In the genomic region with DNA sequence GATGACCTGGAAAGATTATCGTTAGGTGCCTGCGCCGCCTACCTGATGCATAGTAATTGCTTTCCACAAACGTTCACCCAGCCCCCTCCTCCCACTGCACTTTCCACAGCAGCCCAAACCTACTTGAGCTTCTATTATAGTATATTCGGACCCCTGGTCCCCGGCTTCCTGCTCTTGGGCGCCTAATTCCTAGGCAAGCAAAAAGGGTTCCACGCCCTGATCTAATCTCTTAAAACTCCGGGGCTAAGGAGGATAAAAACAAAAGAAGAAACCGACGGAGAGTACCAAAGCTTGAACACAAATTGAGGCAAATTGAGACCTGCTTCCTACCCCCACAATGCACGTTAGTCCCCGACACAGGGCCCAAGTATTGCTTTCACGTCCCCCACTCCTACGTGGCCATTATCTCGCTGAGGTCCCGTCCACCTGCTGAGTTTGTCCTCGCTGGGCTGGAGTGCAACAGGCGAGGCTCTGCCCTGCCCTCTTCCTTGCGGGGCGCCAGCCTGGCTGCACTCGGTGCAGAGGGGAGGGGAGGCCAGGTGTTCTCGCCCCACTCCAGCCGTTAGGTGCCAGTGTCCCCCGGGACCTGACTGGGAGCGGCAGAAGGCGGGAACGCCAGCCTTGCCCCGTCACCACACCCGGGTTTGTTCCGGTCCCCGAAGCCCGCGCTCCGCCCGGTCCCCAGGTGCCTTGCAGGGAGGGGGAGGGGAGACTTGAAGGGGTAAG, we compare ENCODE assay signal across 9 mouse cellular contexts. TPM values are rescaled to one million over a fixed set of nuclear protein-coding genes. Genes with fewer than 3 reads are reported as not detected.
A peak's percentile ranks its signal among the peaks of the same experiment; 100 is the strongest.
DNase-seq lines count a peak whose midpoint lies in the region; ATAC-seq lines count a peak whose summit lies in the region.
"Had no signal": no experiment of that assay in that cellular context is flagged by ENCODE, and none has a peak within 500 bp of the region (broad histone marks: within the 10 kb centered on the region; RNA-seq: fewer than 3 reads in every experiment).

No protein-coding gene starts in this region.

- H3K4me3 ChIP-seq in intestine, embryonic 14.5 days (ENCODE audit: low read depth, low read length), result peak overlapping the region; percentile 43

- ATAC-seq in intestine, embryonic 14.5 days (replicated peaks; ENCODE audit: low FRiP score, low TSS enrichment, low read depth), result peak; percentile 63
- peak; percentile 33 for ATAC-seq in megakaryocyte, adult 5-6 weeks (ENCODE audit: poor library complexity, severe bottlenecking)

- no peaks in the 10 kb centered on the region for H3K9me3 ChIP-seq in intestine, embryonic 14.5 days (ENCODE audit: control insufficient read depth, low read length)

- peak overlapping the region; percentile 55 for H3K27ac ChIP-seq in intestine, embryonic 14.5 days (ENCODE audit: low read depth)

- peak overlapping the region; percentile 38 for H3K9ac ChIP-seq in intestine, embryonic 14.5 days (ENCODE audit: low read length)

- peaks cover 9% of the 10 kb centered on the region; the same call in 1 of the 2 replicates for H3K36me3 ChIP-seq in intestine, embryonic 14.5 days (ENCODE audit: control insufficient read depth, insufficient read depth, low read length)

- no peaks in the 10 kb centered on the region for H3K27me3 ChIP-seq in intestine, embryonic 14.5 days (replicated peaks; ENCODE audit: control insufficient read depth, insufficient read depth, low read length)

- WGBS in intestine, embryonic 14.5 days, result 2% methylated on average over 36 of the region's 36 CpGs

- peaks cover 49% of the 10 kb centered on the region for H3K4me1 ChIP-seq in intestine, embryonic 14.5 days (replicated peaks; ENCODE audit: control insufficient read depth, insufficient read depth, low read length)

- peak overlapping the region; percentile 87 for H3K4me2 ChIP-seq in intestine, embryonic 14.5 days (ENCODE audit: low read length)

- peak; percentile 44 for DNase-seq in adrenal gland, postnatal 25 days
- no peak for DNase-seq in adrenal gland, adult 2 months
- peak; percentile 78 for DNase-seq in urinary bladder, postnatal 14 days (ENCODE audit: low spot score)
- DNase-seq in urinary bladder, postnatal 25 days (ENCODE audit: low spot score), result no peak
- peak; percentile 70 for DNase-seq in intestine, embryonic 14.5 days (ENCODE audit: low spot score)
- no peak for DNase-seq in cerebellum, adult 11-12 months
- DNase-seq in Muller cell, postnatal 12 days (ENCODE audit: inconsistent ontology term), result no peak

RNA-seq across cellular contexts. Expression of a gene that starts 0.6 kb away (rescaled TPM):
- total RNA-seq in adrenal gland, postnatal 25 days (2021), result 142 and 190 TPM in 2 replicates
- 100 to 1,000 TPM; 187 to 254 TPM for total RNA-seq in adrenal gland, adult 2 months (2021)
- 315 and 432 TPM in 2 replicates for polyA plus RNA-seq in adrenal gland, adult 2 months (2012; rRNA removed)
- polyA plus RNA-seq in intestine, embryonic 14.5 days (2014; fragmentation: Nextera tagmentation; extraction: Ambion mirVana), result 157 and 179 TPM in 2 replicates
- total RNA-seq in megakaryocyte, adult 5-6 weeks (2015), result 702 and 742 TPM in 2 replicates
- 316 and 332 TPM in 2 replicates for total RNA-seq in megakaryocyte, adult 5-6 weeks (2017)

RNA-seq across cellular contexts. Expression of a gene that starts 19.8 kb away (rescaled TPM):
- total RNA-seq in adrenal gland, postnatal 25 days (2021), result 24.6 and 30.5 TPM in 2 replicates
- 10 to 100 TPM; 22.7 to 58.7 TPM for total RNA-seq in adrenal gland, adult 2 months (2021)
- polyA plus RNA-seq in adrenal gland, adult 2 months (2012; rRNA removed), result 17.0 and 35.6 TPM in 2 replicates
- polyA plus RNA-seq in intestine, embryonic 14.5 days (2014; fragmentation: Nextera tagmentation; extraction: Ambion mirVana), result not detected in 2 replicates
- total RNA-seq in megakaryocyte, adult 5-6 weeks (2015), result 0.07 TPM in 2 replicates
- 0.45 TPM in 1 of 2 replicates, not detected in the other for total RNA-seq in megakaryocyte, adult 5-6 weeks (2017)
- total RNA-seq: hematopoietic stem cell, adult 5-6 weeks had no signal

RNA-seq across cellular contexts. Expression of a gene that starts 22.2 kb away (rescaled TPM):
- not detected in 2 replicates for total RNA-seq in adrenal gland, postnatal 25 days (2021)
- under 1 TPM; 0.17 to 0.24 TPM for total RNA-seq in adrenal gland, adult 2 months (2021)
- polyA plus RNA-seq in adrenal gland, adult 2 months (2012; rRNA removed), result 0.20 TPM in 1 of 2 replicates, not detected in the other
- polyA plus RNA-seq in intestine, embryonic 14.5 days (2014; fragmentation: Nextera tagmentation; extraction: Ambion mirVana), result 0.24 and 0.26 TPM in 2 replicates
- not detected in 2 replicates for total RNA-seq in megakaryocyte, adult 5-6 weeks (2015)
- total RNA-seq in megakaryocyte, adult 5-6 weeks (2017), result 0.16 and 0.44 TPM in 2 replicates

RNA-seq across cellular contexts. Expression of a gene that starts 44.3 kb away (rescaled TPM):
- 11.5 and 11.7 TPM in 2 replicates for total RNA-seq in adrenal gland, postnatal 25 days (2021)
- total RNA-seq in adrenal gland, adult 2 months (2021), result 10 to 100 TPM in 1 of 2 experiments, 1 to 10 TPM in 1; 9.3 to 10.5 TPM
- polyA plus RNA-seq in adrenal gland, adult 2 months (2012; rRNA removed), result 4.4 and 5.2 TPM in 2 replicates
- polyA plus RNA-seq in intestine, embryonic 14.5 days (2014; fragmentation: Nextera tagmentation; extraction: Ambion mirVana), result 33.8 and 36.9 TPM in 2 replicates
- 24.7 and 31.5 TPM in 2 replicates for total RNA-seq in megakaryocyte, adult 5-6 weeks (2015)
- total RNA-seq in megakaryocyte, adult 5-6 weeks (2017), result 19.4 and 23.0 TPM in 2 replicates

Comparison
In these comparisons a context has a peak if more than half of its experiments do, and no peak if none do; other contexts are left out.
1. DNase-seq: peak in adrenal gland, postnatal 25 days (single experiment), urinary bladder, postnatal 14 days (single experiment) and intestine, embryonic 14.5 days (single experiment); none in adrenal gland, adult 2 months (single experiment), urinary bladder, postnatal 25 days (single experiment), cerebellum, adult 11-12 months (single experiment) and Muller cell, postnatal 12 days (single experiment).
2. RNA of a gene that starts 19.8 kb away (total RNA-seq): 22.7 to 58.7 TPM in adrenal gland, adult 2 months and 24.6 to 30.5 TPM in adrenal gland, postnatal 25 days; 0.07 to 0.45 TPM in megakaryocyte, adult 5-6 weeks; every median in the first group is over 10 times any median in the second.